Mouse (Mus musculus): ENCODE data around the gene Epsti1. TPM values are rescaled to one million over a fixed set of nuclear protein-coding genes. Genes with fewer than 3 reads are reported as not detected.

The Epsti1 gene
- 147 and 149 TPM in 2 replicates for total RNA-seq (2017)

DNA sequence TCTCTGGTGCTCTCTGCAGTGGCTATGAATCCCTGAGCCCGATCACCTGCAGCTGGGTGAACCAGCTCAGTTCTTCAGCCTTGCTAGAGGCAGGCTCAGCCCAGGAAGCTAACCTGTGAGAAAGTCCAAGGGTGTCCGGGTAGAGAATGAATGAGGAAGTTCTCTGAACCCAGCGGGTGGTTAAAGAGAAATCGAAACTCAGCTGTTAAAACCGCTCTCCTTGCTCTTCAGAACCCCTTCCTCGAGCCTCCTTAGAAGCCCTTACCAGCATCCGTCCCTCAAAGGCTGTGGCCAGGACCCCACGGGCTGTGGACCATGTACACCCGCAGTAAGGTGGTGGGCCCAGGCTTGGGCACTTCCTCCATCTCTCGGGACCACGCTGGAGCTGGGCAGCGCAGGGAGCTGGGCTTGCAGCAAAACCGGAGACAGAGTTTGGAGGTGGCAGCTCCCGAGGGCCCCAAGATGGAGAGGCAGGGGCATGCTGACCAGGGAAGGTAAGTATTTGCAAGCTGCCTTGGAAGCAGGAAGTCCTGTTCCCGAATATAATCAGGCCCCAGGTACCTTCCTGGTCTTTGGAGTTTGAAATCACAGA is at the start of gene Epsti1:
Gene Epsti1, plus strand, starts transcription at position 69 of the 592 bp plus-strand sequence.
- ATAC-seq (ENCODE audit: extremely low read depth, insufficient number of reproducible peaks, low FRiP score, poor library complexity, severe bottlenecking), result peak; percentile 90

DNA sequence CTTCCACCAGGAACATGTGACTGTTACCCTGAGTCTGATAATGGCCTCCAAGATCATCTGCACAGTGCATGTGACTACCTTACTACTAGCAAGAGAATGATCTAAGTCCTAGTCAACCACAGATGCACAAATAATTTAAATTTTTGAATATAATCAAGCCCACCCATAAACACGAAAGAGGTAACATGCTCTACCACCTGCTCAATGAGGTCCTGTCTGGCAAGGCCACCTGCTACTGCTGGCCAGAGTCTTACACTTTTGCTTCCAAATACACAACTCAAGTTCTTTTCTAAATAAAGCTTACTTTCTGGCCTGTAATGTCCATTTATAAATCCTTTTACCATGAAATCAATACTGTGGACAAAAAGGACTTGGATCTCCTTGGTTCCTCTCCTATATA is 44.1 kb upstream of the Epsti1 start:
- no peak for ATAC-seq (ENCODE audit: extremely low read depth, insufficient number of reproducible peaks, low FRiP score, poor library complexity, severe bottlenecking)

DNA sequence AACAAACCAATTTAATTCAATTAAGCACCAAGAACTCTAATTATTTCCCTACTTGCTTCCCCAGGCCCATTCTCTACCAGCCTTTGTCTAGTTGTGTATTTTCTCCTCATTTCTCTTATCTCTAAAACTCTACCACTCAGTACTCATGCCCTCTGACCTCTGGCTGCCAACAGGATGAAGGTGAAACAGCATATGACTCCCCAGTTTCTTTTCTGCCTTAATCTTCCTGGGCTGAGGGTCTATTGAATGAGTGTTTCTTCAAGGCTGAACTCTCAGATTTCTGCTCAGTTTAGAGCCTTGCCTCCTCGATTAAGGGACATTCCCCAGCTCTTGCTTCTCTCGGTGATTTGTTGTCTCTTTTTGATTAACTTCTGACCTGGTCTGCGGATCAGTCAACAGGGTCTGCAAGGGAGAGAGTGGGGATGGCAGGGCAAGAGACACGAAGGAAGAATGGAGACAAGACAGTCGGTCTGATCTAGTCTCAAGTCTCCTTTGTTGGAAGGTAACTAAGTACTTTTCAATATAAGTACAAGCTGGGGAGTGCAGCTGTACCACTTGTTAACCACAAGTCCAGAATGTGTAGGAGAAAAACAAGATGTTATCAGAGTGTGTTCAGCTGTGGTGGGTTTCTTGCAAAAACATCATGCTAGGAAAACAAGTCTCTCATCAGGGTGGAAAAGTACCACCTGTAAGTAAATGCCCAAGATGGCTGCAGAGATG is 43.0 kb upstream of the Epsti1 start:
- ATAC-seq (ENCODE audit: extremely low read depth, insufficient number of reproducible peaks, low FRiP score, poor library complexity, severe bottlenecking), result no peak

DNA sequence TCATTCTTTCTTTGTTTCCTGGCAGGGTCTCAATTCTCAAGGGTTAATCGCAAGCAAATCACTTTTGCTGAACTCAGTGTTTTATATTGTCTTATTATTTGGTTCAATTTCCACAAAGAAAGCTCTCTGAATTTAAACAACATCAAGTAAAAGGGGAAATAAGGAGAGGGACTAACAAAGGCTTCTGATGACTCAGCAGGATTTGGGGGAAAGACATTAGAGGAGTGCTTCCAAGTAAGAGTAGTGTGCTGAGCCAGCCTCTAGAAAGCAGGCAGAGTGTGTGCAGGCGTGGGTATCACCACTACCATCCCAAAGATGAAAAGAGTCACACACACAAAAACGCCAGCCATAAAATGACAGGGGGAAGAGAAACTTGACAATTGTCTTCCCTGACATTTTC is 40.0 kb upstream of the Epsti1 start:
- ATAC-seq (ENCODE audit: extremely low read depth, insufficient number of reproducible peaks, low FRiP score, poor library complexity, severe bottlenecking), result no peak

- ATAC-seq (ENCODE audit: extremely low read depth, insufficient number of reproducible peaks, low FRiP score, poor library complexity, severe bottlenecking), result no peak
Observed at GRCm38 (mm10) chr14:77864510-77864909, 39.5 kb upstream of the Epsti1 start.

DNA sequence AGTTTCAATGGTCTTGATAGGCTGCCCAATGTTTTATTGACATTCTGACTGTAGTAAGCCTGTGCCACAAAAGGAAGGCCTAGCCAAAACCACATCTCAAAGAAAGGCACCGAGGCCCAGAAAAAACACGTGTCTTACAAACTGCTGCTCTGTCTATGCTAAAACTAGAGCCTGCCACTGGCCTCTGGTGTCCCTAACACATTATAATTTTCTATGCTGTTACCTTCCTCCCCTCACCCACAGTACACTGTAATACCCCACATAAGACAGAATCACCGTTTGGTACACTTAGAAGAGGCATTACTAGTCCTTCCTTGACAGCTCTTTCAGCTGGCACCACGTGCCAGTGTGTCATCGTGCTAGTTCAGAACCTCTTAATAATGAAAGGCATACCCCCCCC is 36.4 kb upstream of the Epsti1 start:
- ATAC-seq (ENCODE audit: extremely low read depth, insufficient number of reproducible peaks, low FRiP score, poor library complexity, severe bottlenecking), result no peak

DNA sequence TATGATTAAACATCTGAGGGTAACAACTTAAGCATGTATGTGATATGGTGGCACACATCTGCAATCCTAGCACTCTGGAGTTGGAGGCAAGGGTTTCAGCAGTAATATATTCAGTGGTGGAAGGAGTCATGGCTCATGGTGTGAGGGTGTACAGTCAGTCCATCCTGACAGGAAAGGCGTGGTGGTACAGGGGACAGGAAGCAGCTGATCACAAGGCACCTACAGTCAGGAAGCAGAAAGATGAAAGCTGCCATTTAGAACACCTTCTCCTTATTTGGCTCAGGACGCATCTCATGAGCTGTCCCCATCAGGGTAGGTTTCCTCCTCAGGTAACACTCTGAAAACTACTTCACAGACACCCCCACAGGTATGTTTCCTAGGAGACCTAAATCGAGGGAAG is 33.1 kb upstream of the Epsti1 start:
- no peak for ATAC-seq (ENCODE audit: extremely low read depth, insufficient number of reproducible peaks, low FRiP score, poor library complexity, severe bottlenecking)

GRCm38 (mm10) chr14:77871380-77871975 is 32.6 kb upstream of the Epsti1 start:
- ATAC-seq (ENCODE audit: extremely low read depth, insufficient number of reproducible peaks, low FRiP score, poor library complexity, severe bottlenecking), result no peak

DNA sequence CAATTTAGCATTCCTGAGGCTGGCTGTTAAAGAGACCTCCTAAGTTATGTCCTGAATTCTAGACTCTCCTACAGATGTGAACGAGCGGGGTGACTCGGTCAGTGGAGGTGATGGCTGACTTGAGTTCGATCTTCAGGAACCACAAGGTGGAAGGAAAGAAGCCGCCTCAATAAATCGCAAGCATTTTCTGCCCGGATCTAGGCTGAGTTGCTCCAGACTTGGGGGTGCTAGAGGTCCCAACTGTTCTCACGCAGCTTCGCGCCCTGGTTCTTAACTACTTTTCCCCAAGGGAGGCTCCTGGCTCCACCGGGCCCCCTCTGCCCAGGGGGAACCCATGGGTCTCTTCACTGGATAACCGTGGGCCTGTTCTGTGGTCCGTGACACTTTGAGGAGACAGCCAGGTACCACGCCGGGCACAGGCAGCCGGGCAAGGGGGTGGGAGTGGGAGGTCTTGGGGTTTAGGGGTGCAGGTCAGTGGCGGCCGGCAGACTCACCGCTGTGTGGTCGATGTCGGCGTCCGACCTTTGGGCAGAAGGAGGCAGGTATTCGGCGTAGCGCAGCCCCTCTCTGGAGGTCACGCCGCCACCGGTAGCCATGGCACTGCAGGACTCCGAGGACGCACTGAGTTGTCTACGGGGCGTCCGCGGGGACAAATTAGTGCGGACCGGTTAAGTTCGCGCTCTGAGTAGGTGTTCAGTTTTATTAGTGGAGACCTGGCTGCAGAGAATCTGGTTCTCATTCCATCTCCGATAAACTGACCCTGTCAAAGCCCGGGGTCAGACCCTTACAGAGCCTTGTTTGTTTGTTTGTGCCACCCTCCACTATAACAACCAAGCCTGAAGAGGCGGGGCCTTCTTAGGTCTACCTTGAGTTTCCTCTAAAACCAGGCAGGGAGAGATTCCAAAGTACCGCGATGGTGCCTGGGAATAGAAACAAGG is 29.5 kb upstream of the Epsti1 start, which contains the start of gene Dnajc15:
Gene Dnajc15, minus strand, starts transcription at position 822 of the 938 bp plus-strand sequence.
- ATAC-seq (ENCODE audit: extremely low read depth, insufficient number of reproducible peaks, low FRiP score, poor library complexity, severe bottlenecking), result peak; percentile 91

DNA sequence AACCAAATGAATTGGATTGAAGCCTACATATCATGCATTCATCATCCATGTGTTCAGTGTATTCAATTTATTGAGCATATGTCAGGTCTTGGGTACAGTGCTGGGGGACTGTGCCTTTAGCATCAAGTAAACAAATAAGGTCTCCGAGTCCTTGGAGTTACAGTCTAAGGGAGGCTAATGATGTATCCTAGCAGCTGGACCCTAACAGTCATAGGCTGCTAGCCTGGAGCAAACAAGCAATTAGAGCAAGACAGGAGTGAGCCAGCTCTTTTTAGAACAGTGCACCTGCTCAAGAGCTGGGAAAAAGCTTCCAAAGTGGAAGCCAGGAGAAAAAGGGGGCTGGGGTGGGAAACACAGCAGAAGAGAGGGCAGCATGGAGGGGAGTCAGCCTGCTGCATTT is 27.8 kb upstream of the Epsti1 start:
- no peak for ATAC-seq (ENCODE audit: extremely low read depth, insufficient number of reproducible peaks, low FRiP score, poor library complexity, severe bottlenecking)

DNA sequence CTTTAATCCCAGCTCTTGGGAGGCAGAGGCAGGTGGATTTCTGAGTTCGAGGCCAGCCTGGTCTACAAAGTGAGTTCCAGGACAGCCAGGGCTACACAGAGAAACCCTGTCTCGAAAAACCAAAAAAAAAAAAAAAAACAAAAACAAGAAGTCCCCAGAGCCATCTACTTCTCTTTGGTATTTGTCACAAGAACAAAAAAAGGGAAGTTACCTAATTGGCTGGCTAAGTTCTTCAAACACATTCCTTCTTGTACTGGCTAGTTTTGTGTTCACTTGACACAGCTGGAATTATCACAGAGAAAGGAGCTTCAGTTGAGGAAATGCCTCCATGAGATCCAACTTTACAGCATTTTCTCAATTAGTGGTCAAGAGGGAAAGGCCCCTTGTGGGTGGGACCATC is 26.2 kb upstream of the Epsti1 start:
- ATAC-seq (ENCODE audit: extremely low read depth, insufficient number of reproducible peaks, low FRiP score, poor library complexity, severe bottlenecking), result peak; percentile 82

DNA sequence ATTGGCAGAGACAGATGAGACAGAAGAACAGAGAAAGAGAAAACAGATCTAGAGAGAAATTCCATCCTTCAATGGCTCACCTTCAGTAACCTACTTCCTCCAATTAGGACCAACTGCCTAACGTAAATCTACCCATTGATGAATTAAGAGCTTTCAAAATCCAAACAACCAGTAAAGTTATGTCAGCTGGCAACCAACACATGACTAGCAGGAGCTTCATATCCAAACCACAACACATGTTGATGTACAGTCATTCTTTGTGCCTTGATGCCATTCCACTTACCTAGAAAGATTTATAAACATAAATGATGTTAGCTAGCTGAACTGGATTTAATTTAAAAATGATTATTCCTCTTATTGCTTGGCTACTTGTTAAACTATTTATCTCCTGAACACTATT is 22.0 kb upstream of the Epsti1 start:
- no peak for ATAC-seq (ENCODE audit: extremely low read depth, insufficient number of reproducible peaks, low FRiP score, poor library complexity, severe bottlenecking)

DNA sequence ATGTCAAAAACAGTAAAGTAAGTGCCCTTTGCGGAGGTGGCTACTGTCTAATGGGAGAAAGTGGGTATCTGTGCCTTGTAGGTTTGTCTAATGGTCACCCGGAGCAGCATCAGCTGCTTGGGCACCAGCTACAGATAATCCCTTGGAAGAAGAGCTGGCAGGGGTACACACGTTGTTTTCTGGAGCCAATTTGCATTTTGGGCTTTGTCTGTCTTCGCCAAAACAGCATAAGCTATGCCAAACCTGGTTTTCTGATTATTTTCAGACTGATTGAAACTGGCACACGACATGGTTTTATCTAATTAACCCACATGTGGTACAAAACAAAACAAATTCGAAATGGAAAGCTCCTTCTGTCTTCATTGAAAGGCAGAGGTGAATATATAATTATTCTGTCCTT is 21.4 kb upstream of the Epsti1 start:
- no peak for ATAC-seq (ENCODE audit: extremely low read depth, insufficient number of reproducible peaks, low FRiP score, poor library complexity, severe bottlenecking)

GRCm38 (mm10) chr14:77886376-77886775 is 17.7 kb upstream of the Epsti1 start:
- ATAC-seq (ENCODE audit: extremely low read depth, insufficient number of reproducible peaks, low FRiP score, poor library complexity, severe bottlenecking), result no peak

DNA sequence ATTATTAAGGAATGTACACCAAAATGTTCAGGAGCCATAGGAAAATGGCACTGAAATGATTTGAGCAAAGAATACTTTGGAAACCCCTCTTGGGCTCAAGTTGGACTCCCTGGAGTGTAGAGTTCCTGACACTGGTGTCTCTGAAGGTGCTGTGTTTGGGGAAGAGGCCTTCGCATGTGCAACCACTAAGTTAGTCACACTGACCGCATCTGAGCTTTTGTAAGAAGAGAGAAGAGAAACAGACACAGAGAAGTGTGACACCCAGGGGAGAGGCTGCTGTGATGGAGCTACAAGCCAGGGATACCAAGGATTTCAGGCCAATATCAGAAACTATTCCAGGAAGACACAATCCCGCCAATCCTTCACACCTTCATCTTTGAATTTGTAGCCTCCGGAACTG is 17.1 kb upstream of the Epsti1 start:
- no peak for ATAC-seq (ENCODE audit: extremely low read depth, insufficient number of reproducible peaks, low FRiP score, poor library complexity, severe bottlenecking)

DNA sequence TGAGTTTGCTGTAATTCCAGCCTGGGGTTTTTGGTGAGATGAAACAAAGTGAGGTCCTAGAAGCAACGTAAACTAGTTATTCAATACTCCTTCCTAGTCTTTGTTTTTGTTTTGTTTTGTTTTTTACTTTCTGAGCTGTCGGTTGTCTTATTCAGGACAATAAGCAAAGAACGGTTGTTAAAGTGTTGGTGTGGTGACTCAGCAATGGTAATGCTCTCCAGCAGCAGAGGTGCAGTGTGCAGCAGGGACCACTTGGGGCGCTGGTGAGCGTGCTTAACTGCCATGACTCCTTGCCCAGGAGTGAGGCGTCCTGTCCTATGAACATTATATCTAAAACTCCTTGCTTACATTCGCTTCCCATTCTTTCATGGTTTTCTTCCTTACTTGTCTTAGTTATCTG is 14.1 kb upstream of the Epsti1 start:
- no peak for ATAC-seq (ENCODE audit: extremely low read depth, insufficient number of reproducible peaks, low FRiP score, poor library complexity, severe bottlenecking)

DNA sequence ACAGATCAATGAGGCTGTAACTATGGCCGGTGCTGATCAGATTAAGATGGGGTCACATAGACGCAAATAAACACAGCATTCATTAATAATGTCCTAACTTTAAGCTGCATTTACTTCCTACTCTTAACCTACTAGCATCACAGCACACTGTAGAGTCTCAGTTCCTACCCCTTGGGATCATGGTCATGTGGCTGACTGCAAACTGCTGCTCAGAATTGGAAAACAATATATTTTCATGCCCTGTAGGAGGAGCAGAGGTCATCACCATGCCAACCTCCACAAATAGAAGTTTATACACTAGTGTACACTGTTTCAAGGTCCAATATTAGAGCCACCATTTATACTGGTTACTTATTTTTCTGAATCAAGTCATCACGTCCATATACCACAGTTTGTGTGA is 8.1 kb upstream of the Epsti1 start:
- no peak for ATAC-seq (ENCODE audit: extremely low read depth, insufficient number of reproducible peaks, low FRiP score, poor library complexity, severe bottlenecking)

DNA sequence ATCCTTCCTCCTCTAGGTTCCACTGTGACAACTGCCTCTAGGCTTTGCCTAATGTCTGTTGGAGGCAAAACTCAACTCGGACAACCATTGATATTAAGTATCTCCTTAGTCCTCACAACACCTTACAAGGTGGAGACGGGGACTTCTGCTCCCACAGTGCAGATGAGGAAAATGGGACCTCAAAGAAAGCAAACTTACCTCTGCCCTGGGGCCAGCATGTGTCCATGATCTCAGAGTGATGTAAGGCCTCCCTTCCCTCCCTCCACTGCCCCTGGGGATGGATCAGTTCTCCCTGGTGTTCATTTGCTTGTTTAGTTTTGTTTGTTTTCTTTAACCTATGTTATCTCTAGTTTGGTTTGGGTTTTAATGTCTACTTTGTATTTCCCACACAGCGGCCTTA is 1.5 kb upstream of the Epsti1 start:
- ATAC-seq (ENCODE audit: extremely low read depth, insufficient number of reproducible peaks, low FRiP score, poor library complexity, severe bottlenecking), result no peak

- no peak for ATAC-seq (ENCODE audit: extremely low read depth, insufficient number of reproducible peaks, low FRiP score, poor library complexity, severe bottlenecking)
Observed at GRCm38 (mm10) chr14:77905466-77905865, 1.4 kb downstream of the Epsti1 start.
